Mouse (Mus musculus): ENCODE data around the gene Tmod3. TPM values are rescaled to one million over a fixed set of nuclear protein-coding genes. Genes with fewer than 3 reads are reported as not detected.

Gene Tmod3
- polyA plus RNA-seq (2014; fragmentation: Illumina TruSeq; extraction: RNeasy Lipid Tissue Mini Kit (QIAGEN cat#74804); ENCODE audit: low read depth, low replicate concordance): 166 TPM

DNA sequence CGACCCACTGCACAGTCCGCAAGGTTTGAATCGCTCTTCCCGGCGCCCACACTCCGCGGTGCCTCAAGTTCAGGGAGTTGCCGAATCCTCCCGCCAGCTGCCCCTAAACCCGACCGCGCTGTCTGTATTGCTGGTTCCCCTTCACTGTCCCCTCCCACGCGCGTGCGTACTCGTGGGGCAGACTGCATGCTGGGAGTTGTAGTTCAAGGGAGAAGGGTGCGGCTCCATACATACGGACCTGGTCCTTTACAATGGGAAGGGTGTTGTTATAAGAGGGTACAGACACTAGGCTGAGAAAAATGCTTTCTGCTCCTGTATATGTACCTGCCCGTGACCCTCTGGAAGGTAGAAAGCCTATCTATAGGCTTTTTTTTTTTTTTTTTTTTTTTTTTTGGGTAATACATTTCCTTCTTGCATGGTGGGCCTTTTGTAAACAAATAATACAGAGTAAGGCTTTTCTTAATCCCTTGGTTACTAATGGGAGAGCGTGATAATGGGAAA is at the start of gene Tmod3:
TSS of gene Tmod3 (minus strand) at position 146 of the 501 bp plus-strand sequence.

Other genes starting within 250 kb of the Tmod3 start
- gene Bcl2l10, start 211.9 kb downstream of the Tmod3 start, polyA plus RNA-seq (2014; fragmentation: Illumina TruSeq; extraction: RNeasy Lipid Tissue Mini Kit (QIAGEN cat#74804); ENCODE audit: low read depth, low replicate concordance): not detected
- gene Mapk6, start 149.7 kb downstream of the Tmod3 start, polyA plus RNA-seq (2014; fragmentation: Illumina TruSeq; extraction: RNeasy Lipid Tissue Mini Kit (QIAGEN cat#74804); ENCODE audit: low read depth, low replicate concordance): 133 TPM
- 28.5 TPM for gene Leo1, start 118.1 kb downstream of the Tmod3 start, polyA plus RNA-seq (2014; fragmentation: Illumina TruSeq; extraction: RNeasy Lipid Tissue Mini Kit (QIAGEN cat#74804); ENCODE audit: low read depth, low replicate concordance)
- gene Tmod2, start 51.7 kb upstream of the Tmod3 start, polyA plus RNA-seq (2014; fragmentation: Illumina TruSeq; extraction: RNeasy Lipid Tissue Mini Kit (QIAGEN cat#74804); ENCODE audit: low read depth, low replicate concordance): 10.2 TPM
- 13.2 TPM for gene Lysmd2, start 66.1 kb upstream of the Tmod3 start, polyA plus RNA-seq (2014; fragmentation: Illumina TruSeq; extraction: RNeasy Lipid Tissue Mini Kit (QIAGEN cat#74804); ENCODE audit: low read depth, low replicate concordance)
- 19.5 TPM for gene Scg3, start 124.4 kb upstream of the Tmod3 start, polyA plus RNA-seq (2014; fragmentation: Illumina TruSeq; extraction: RNeasy Lipid Tissue Mini Kit (QIAGEN cat#74804); ENCODE audit: low read depth, low replicate concordance)
- gene Bmp5, start 215.7 kb upstream of the Tmod3 start, polyA plus RNA-seq (2014; fragmentation: Illumina TruSeq; extraction: RNeasy Lipid Tissue Mini Kit (QIAGEN cat#74804); ENCODE audit: low read depth, low replicate concordance): 92.4 TPM

Measured in sigmoid colon, adult 10 weeks (tissue).